Mouse (Mus musculus): ENCODE measurements at regions not wholly inside any gene's neighbourhood (a gene's known extent, or its start where the extent isn't known, plus 50 kb on each side); places are given as distances from the start of the nearest gene placed in this dataset.

GRCm38 (mm10) chr5:85586727-85587126 lies 478.7 kb downstream of the Cenpc1 start:
- ATAC-seq (ENCODE audit: low FRiP score) (no peak), DNase-seq (ENCODE audit: low spot score) (peak; percentile 53)
- Histone ChIP-seq H3K4me2 (ENCODE audit: low read depth, low read length, poor library complexity, severe bottlenecking) (no peak overlapping the region), H3K9ac (replicated peaks; ENCODE audit: low read length, poor library complexity, severe bottlenecking) (no peak overlapping the region), H3K9me3 (ENCODE audit: low read length) (no peaks in the 10 kb centered on the region), H3K4me1 (ENCODE audit: insufficient read depth, low read length) (no peaks in the 10 kb centered on the region), H3K27ac (ENCODE audit: low read depth, low read length) (no peak overlapping the region), H3K27me3 (ENCODE audit: insufficient read depth, low read length) (no peaks in the 10 kb centered on the region), H3K36me3 (ENCODE audit: insufficient read depth, low read length) (no peaks in the 10 kb centered on the region), H3K4me3 (ENCODE audit: low read depth, low read length) (no peak overlapping the region)
- 30% methylated on average over 3 of the region's 3 CpGs for WGBS
- peak; percentile 60 for TF ChIP-seq CTCF (IDR thresholded peaks at IDR 0.05)

GRCm38 (mm10) chr5:85572531-85572930 lies 492.9 kb downstream of the Cenpc1 start:
- no peaks in the 10 kb centered on the region for H3K36me3 ChIP-seq (ENCODE audit: insufficient read depth, low read length)
- no peak overlapping the region for H3K4me3 ChIP-seq (ENCODE audit: low read depth, low read length)
- no peaks in the 10 kb centered on the region for H3K9me3 ChIP-seq (ENCODE audit: low read length)
- peak; percentile 13 for DNase-seq (ENCODE audit: low spot score)
- H3K4me2 ChIP-seq (ENCODE audit: low read depth, low read length, poor library complexity, severe bottlenecking): no peak overlapping the region
- no peak for ATAC-seq (ENCODE audit: low FRiP score)
- H3K4me1 ChIP-seq (ENCODE audit: insufficient read depth, low read length): no peaks in the 10 kb centered on the region
- H3K27me3 ChIP-seq (ENCODE audit: insufficient read depth, low read length): no peaks in the 10 kb centered on the region
- H3K9ac ChIP-seq (replicated peaks; ENCODE audit: low read length, poor library complexity, severe bottlenecking): no peak overlapping the region
- TF ChIP-seq CTCF (IDR thresholded peaks at IDR 0.05): no peak
- H3K27ac ChIP-seq (ENCODE audit: low read depth, low read length): no peak overlapping the region

- Histone ChIP-seq H3K36me3 (ENCODE audit: insufficient read depth, low read length) (no peaks in the 10 kb centered on the region), H3K27me3 (ENCODE audit: insufficient read depth, low read length) (no peaks in the 10 kb centered on the region), H3K4me1 (ENCODE audit: insufficient read depth, low read length) (no peaks in the 10 kb centered on the region), H3K27ac (ENCODE audit: low read depth, low read length) (no peak overlapping the region), H3K9ac (replicated peaks; ENCODE audit: low read length, poor library complexity, severe bottlenecking) (no peak overlapping the region), H3K4me2 (ENCODE audit: low read depth, low read length, poor library complexity, severe bottlenecking) (no peak overlapping the region), H3K9me3 (ENCODE audit: low read length) (no peaks in the 10 kb centered on the region), H3K4me3 (ENCODE audit: low read depth, low read length) (no peak overlapping the region)
- TF ChIP-seq CTCF (IDR thresholded peaks at IDR 0.05): no peak
- no peak; the same call in 1 of the 2 replicates for ATAC-seq (ENCODE audit: low FRiP score)
- DNase-seq (ENCODE audit: low spot score): peak; percentile 84
- 53% methylated on average over 4 of the region's 4 CpGs for WGBS
These were observed 493.4 kb downstream of the Cenpc1 start for GRCm38 (mm10) chr5:85571967-85572366.

- no peak for TF ChIP-seq CTCF (IDR thresholded peaks at IDR 0.05)
- no peaks in the 10 kb centered on the region for H3K4me1 ChIP-seq (ENCODE audit: insufficient read depth, low read length)
- no peak overlapping the region for H3K4me3 ChIP-seq (ENCODE audit: low read depth, low read length)
- no peak; the same call in 1 of the 2 replicates for ATAC-seq (ENCODE audit: low FRiP score)
- H3K36me3 ChIP-seq (ENCODE audit: insufficient read depth, low read length): no peaks in the 10 kb centered on the region
- no peaks in the 10 kb centered on the region for H3K27me3 ChIP-seq (ENCODE audit: insufficient read depth, low read length)
- no peak overlapping the region for H3K4me2 ChIP-seq (ENCODE audit: low read depth, low read length, poor library complexity, severe bottlenecking)
- no peak overlapping the region for H3K9ac ChIP-seq (replicated peaks; ENCODE audit: low read length, poor library complexity, severe bottlenecking)
- H3K27ac ChIP-seq (ENCODE audit: low read depth, low read length): 0 out of 2 replicates have a peak overlapping the region, but pooled peaks have one; percentile 26
- 50% methylated on average over 3 of the region's 3 CpGs for WGBS
- DNase-seq (ENCODE audit: low spot score): peak; percentile 83
- no peaks in the 10 kb centered on the region for H3K9me3 ChIP-seq (ENCODE audit: low read length)
These were observed 494.0 kb downstream of the Cenpc1 start for GRCm38 (mm10) chr5:85571381-85571780.

- Histone ChIP-seq H3K9ac (replicated peaks; ENCODE audit: low read length, poor library complexity, severe bottlenecking) (no peak overlapping the region), H3K4me3 (ENCODE audit: low read depth, low read length) (no peak overlapping the region), H3K36me3 (ENCODE audit: insufficient read depth, low read length) (no peaks in the 10 kb centered on the region), H3K9me3 (ENCODE audit: low read length) (no peaks in the 10 kb centered on the region), H3K27ac (ENCODE audit: low read depth, low read length) (no peak overlapping the region), H3K4me2 (ENCODE audit: low read depth, low read length, poor library complexity, severe bottlenecking) (no peak overlapping the region), H3K4me1 (ENCODE audit: insufficient read depth, low read length) (no peaks in the 10 kb centered on the region), H3K27me3 (ENCODE audit: insufficient read depth, low read length) (no peaks in the 10 kb centered on the region)
- 66% methylated on average over 1 of the region's 1 CpGs for WGBS
- no peak for TF ChIP-seq CTCF (IDR thresholded peaks at IDR 0.05)
- peak; percentile 3 for DNase-seq (ENCODE audit: low spot score)
- no peak for ATAC-seq (ENCODE audit: low FRiP score)
These were observed 529.1 kb downstream of the Cenpc1 start for GRCm38 (mm10) chr5:85536329-85536728.

GRCm38 (mm10) chr5:85525385-85526194 lies 539.8 kb downstream of the Cenpc1 start:
- TF ChIP-seq CTCF (IDR thresholded peaks at IDR 0.05): no peak
- no peaks in the 10 kb centered on the region for H3K4me1 ChIP-seq (ENCODE audit: insufficient read depth, low read length)
- no peak overlapping the region for H3K4me2 ChIP-seq (ENCODE audit: low read depth, low read length, poor library complexity, severe bottlenecking)
- no peak overlapping the region for H3K9ac ChIP-seq (replicated peaks; ENCODE audit: low read length, poor library complexity, severe bottlenecking)
- ATAC-seq (ENCODE audit: low FRiP score) (no peak), DNase-seq (ENCODE audit: low spot score) (peak; percentile 8)
- no peak overlapping the region for H3K4me3 ChIP-seq (ENCODE audit: low read depth, low read length)
- WGBS: 51% methylated on average over 10 of the region's 10 CpGs
- no peaks in the 10 kb centered on the region for H3K27me3 ChIP-seq (ENCODE audit: insufficient read depth, low read length)
- H3K36me3 ChIP-seq (ENCODE audit: insufficient read depth, low read length): no peaks in the 10 kb centered on the region
- H3K27ac ChIP-seq (ENCODE audit: low read depth, low read length): 0 out of 2 replicates have a peak overlapping the region, but pooled peaks have one; percentile 32
- no peaks in the 10 kb centered on the region for H3K9me3 ChIP-seq (ENCODE audit: low read length)

All from midbrain, postnatal 0 days (tissue).